Mouse (Mus musculus) limb, embryonic 11.5 days (tissue): ENCODE measurements around the gene Gucd1. TPM values are rescaled to one million over a fixed set of nuclear protein-coding genes. Genes with fewer than 3 reads are reported as not detected.

Source experiments
- ATAC-seq: fragments of 200-750 bp; cut with Nextera tagmentation; 2 replicates; pipeline ENCODE4 v1.8.0; 2017; ENCODE audit warnings: low read depth; ENCODE audit not compliant: insufficient number of reproducible peaks, low FRiP score, low TSS enrichment
- DNase-seq: peaks from one replicate; pipeline ENCODE4 v3.0.0-alpha.2; 2015; ENCODE audit warnings: low spot score
- H3K27ac ChIP-seq: fragments of 300-500 bp; sonication (generic); replicated peaks from 2 replicates; pipeline ENCODE4 v1.5.1; 2014; ENCODE audit warnings: low read depth, mild to moderate bottlenecking, low read length
- H3K27me3 ChIP-seq: fragments of 300-500 bp; sonication (generic); 2 replicates; pipeline ENCODE4 v1.6.1; 2014; ENCODE audit warnings: mild to moderate bottlenecking, low read length, mixed read lengths; ENCODE audit not compliant: control insufficient read depth, insufficient read depth
- H3K36me3 ChIP-seq: fragments of 300-500 bp; sonication (generic); 2 replicates; pipeline ENCODE4 v1.6.1; 2014; ENCODE audit warnings: mild to moderate bottlenecking, low read length, moderate library complexity, mixed read lengths; ENCODE audit not compliant: control insufficient read depth, insufficient read depth
- H3K4me1 ChIP-seq: fragments of 300-500 bp; sonication (generic); 2 replicates; pipeline ENCODE4 v1.6.1; 2014; ENCODE audit warnings: low read length, mixed read lengths; ENCODE audit not compliant: control insufficient read depth, insufficient read depth
- H3K4me2 ChIP-seq: fragments of 300-500 bp; sonication (generic); 2 replicates; pipeline ENCODE4 v1.6.1; 2014; ENCODE audit warnings: low read depth, mild to moderate bottlenecking, moderate library complexity; ENCODE audit not compliant: severe bottlenecking
- H3K4me3 ChIP-seq: fragments of 300-500 bp; sonication (generic); 2 replicates; pipeline ENCODE4 v1.5.1; 2014; ENCODE audit warnings: low read depth, low read length
- H3K9ac ChIP-seq: fragments of 300-500 bp; sonication (generic); 2 replicates; pipeline ENCODE4 v1.6.1; 2014; ENCODE audit warnings: mild to moderate bottlenecking, low read length
- H3K9me3 ChIP-seq: fragments of 300-500 bp; sonication (generic); 2 replicates; pipeline ENCODE4 v1.6.1; 2016; ENCODE audit warnings: low read length; ENCODE audit not compliant: control insufficient read depth
- WGBS: fragments of 180-500 bp; shearing (Covaris S2); extraction: QIAGEN DNeasy Blood & Tissue Kit; methylation state at CpG from one replicate; pipeline ENCODE4 v1.1.7; 2014; 5-methylcytosine and 5-hydroxymethylcytosine counted together
- polyA plus RNA-seq: library from polyadenylated mRNA; unstranded; fragments of >200 nt; fragmentation: Nextera tagmentation; extraction: Ambion mirVana; gene quantifications from 2 replicates; pipeline ENCODE4 v1.2.1, GENCODE M21; 2014

The Gucd1 gene
- polyA plus RNA-seq, 1 experiment from 2014 or later: 36.1 TPM

- H3K9ac ChIP-seq: no peak overlapping the region
- H3K4me1 ChIP-seq: no peaks in the 10 kb centered on the region
- no peak overlapping the region for H3K27ac ChIP-seq
- no peak overlapping the region for H3K4me2 ChIP-seq
- H3K9me3 ChIP-seq: no peaks in the 10 kb centered on the region
- H3K27me3 ChIP-seq: no peaks in the 10 kb centered on the region
- 88% methylated on average over 2 of the region's 2 CpGs for WGBS
- H3K36me3 ChIP-seq: no peaks in the 10 kb centered on the region
- ATAC-seq: no peak
- no peak overlapping the region for H3K4me3 ChIP-seq
- DNase-seq: no peak
Observed at GRCm38 (mm10) chr10:75491936-75492262, 25.9 kb downstream of the Gucd1 start.

GRCm38 (mm10) chr10:75491234-75491935 lies 26.4 kb downstream of the Gucd1 start:
- ATAC-seq (no peak), DNase-seq (no peak)
- Histone ChIP-seq H3K4me2 (no peak overlapping the region), H3K27ac (no peak overlapping the region), H3K36me3 (no peaks in the 10 kb centered on the region), H3K4me3 (no peak overlapping the region), H3K4me1 (no peaks in the 10 kb centered on the region), H3K27me3 (no peaks in the 10 kb centered on the region), H3K9me3 (no peaks in the 10 kb centered on the region), H3K9ac (no peak overlapping the region)
- 91% methylated on average over 3 of the region's 3 CpGs for WGBS

GRCm38 (mm10) chr10:75490731-75491130 lies 27.0 kb downstream of the Gucd1 start:
- Histone ChIP-seq H3K27ac (no peak overlapping the region), H3K9ac (no peak overlapping the region), H3K4me3 (no peak overlapping the region), H3K36me3 (no peaks in the 10 kb centered on the region), H3K4me1 (no peaks in the 10 kb centered on the region), H3K4me2 (no peak overlapping the region), H3K27me3 (no peaks in the 10 kb centered on the region), H3K9me3 (no peaks in the 10 kb centered on the region)
- ATAC-seq (no peak), DNase-seq (no peak)
- 85% methylated on average over 2 of the region's 2 CpGs for WGBS

GRCm38 (mm10) chr10:75489522-75489921 lies 28.2 kb downstream of the Gucd1 start:
- Histone ChIP-seq H3K27me3 (no peaks in the 10 kb centered on the region), H3K9me3 (no peaks in the 10 kb centered on the region), H3K36me3 (no peaks in the 10 kb centered on the region), H3K4me2 (no peak overlapping the region), H3K27ac (no peak overlapping the region), H3K4me3 (no peak overlapping the region), H3K9ac (no peak overlapping the region), H3K4me1 (no peaks in the 10 kb centered on the region)
- ATAC-seq: no peak
- no peak for DNase-seq
- 78% methylated on average over 2 of the region's 2 CpGs for WGBS

GRCm38 (mm10) chr10:75487131-75487530 lies 30.6 kb downstream of the Gucd1 start:
- H3K27ac ChIP-seq: no peak overlapping the region
- no peak overlapping the region for H3K4me3 ChIP-seq
- no peak overlapping the region for H3K9ac ChIP-seq
- H3K9me3 ChIP-seq: no peaks in the 10 kb centered on the region
- H3K36me3 ChIP-seq: no peaks in the 10 kb centered on the region
- no peak for DNase-seq
- ATAC-seq: no peak
- H3K4me2 ChIP-seq: no peak overlapping the region
- H3K4me1 ChIP-seq: no peaks in the 10 kb centered on the region
- H3K27me3 ChIP-seq: no peaks in the 10 kb centered on the region
- 76% methylated on average over 3 of the region's 3 CpGs for WGBS

- ATAC-seq: no peak
- no peaks in the 10 kb centered on the region for H3K36me3 ChIP-seq
Observed at GRCm38 (mm10) chr10:75486086-75486979, 31.4 kb downstream of the Gucd1 start.

GRCm38 (mm10) chr10:75484767-75485166 lies 33.0 kb downstream of the Gucd1 start:
- Histone ChIP-seq H3K4me3 (no peak overlapping the region), H3K27me3 (no peaks in the 10 kb centered on the region), H3K27ac (no peak overlapping the region), H3K36me3 (no peaks in the 10 kb centered on the region), H3K4me1 (no peaks in the 10 kb centered on the region), H3K9me3 (no peaks in the 10 kb centered on the region), H3K9ac (no peak overlapping the region), H3K4me2 (no peak overlapping the region)
- ATAC-seq (no peak), DNase-seq (no peak)
- 73% methylated on average over 6 of the region's 6 CpGs for WGBS

More at GRCm38 (mm10) chr10:75486086-75486979, 31.4 kb downstream of the Gucd1 start:
- H3K9me3 ChIP-seq: no peaks in the 10 kb centered on the region
- no peak overlapping the region for H3K27ac ChIP-seq
- no peak overlapping the region for H3K9ac ChIP-seq
- H3K27me3 ChIP-seq: no peaks in the 10 kb centered on the region
- peak; percentile 90 for DNase-seq
- no peak overlapping the region for H3K4me3 ChIP-seq
- H3K4me2 ChIP-seq: no peak overlapping the region
- WGBS: 61% methylated on average over 9 of the region's 9 CpGs
- H3K4me1 ChIP-seq: no peaks in the 10 kb centered on the region

GRCm38 (mm10) chr10:75484066-75484465 lies 33.7 kb downstream of the Gucd1 start:
- H3K4me2 ChIP-seq: no peak overlapping the region
- no peak overlapping the region for H3K9ac ChIP-seq
- no peak overlapping the region for H3K4me3 ChIP-seq
- H3K27me3 ChIP-seq: no peaks in the 10 kb centered on the region
- no peaks in the 10 kb centered on the region for H3K9me3 ChIP-seq
- no peaks in the 10 kb centered on the region for H3K36me3 ChIP-seq
- WGBS: 89% methylated on average over 6 of the region's 6 CpGs
- no peak for ATAC-seq
- no peak for DNase-seq
- no peak overlapping the region for H3K27ac ChIP-seq
- H3K4me1 ChIP-seq: no peaks in the 10 kb centered on the region
